Mouse (Mus musculus) embryonic facial prominence, embryonic 11.5 days (tissue): ENCODE data around the gene Asic1. TPM values are rescaled to one million over a fixed set of nuclear protein-coding genes. Genes with fewer than 3 reads are reported as not detected.

Experiments
- ATAC-seq: fragments of 200-750 bp; cut with Nextera tagmentation; replicated peaks from 2 replicates; pipeline ENCODE4 v1.8.0; 2017; ENCODE audit warnings: low read depth; ENCODE audit not compliant: insufficient number of reproducible peaks, low FRiP score, low TSS enrichment
- DNase-seq: peaks from one replicate; pipeline ENCODE4 v3.0.0-alpha.2; 2015; ENCODE audit warnings: low spot score
- H3K27ac ChIP-seq: fragments of 300-500 bp; sonication (generic); replicated peaks from 2 replicates; pipeline ENCODE4 v1.5.1; 2014; ENCODE audit warnings: mild to moderate bottlenecking, low read depth, low read length, control low read depth
- H3K27me3 ChIP-seq: fragments of 300-500 bp; sonication (generic); 2 replicates; pipeline ENCODE4 v1.6.1; 2014; ENCODE audit warnings: mild to moderate bottlenecking, low read length, moderate library complexity, mixed read lengths; ENCODE audit not compliant: control insufficient read depth, insufficient read depth
- H3K36me3 ChIP-seq: fragments of 300-500 bp; sonication (generic); replicated peaks from 2 replicates; pipeline ENCODE4 v1.6.1; 2014; ENCODE audit warnings: low read depth, mild to moderate bottlenecking, low read length, moderate library complexity, mixed read lengths; ENCODE audit not compliant: control insufficient read depth, insufficient read depth
- H3K4me1 ChIP-seq: fragments of 300-500 bp; sonication (generic); 2 replicates; pipeline ENCODE4 v1.6.1; 2014; ENCODE audit warnings: low read length, mixed read lengths; ENCODE audit not compliant: control insufficient read depth, insufficient read depth
- H3K4me2 ChIP-seq: fragments of 300-500 bp; sonication (generic); 2 replicates; pipeline ENCODE4 v1.6.1; 2014; ENCODE audit warnings: low read depth, mild to moderate bottlenecking, control low read depth, low read length, moderate library complexity
- H3K4me3 ChIP-seq: fragments of 300-500 bp; sonication (generic); 2 replicates; pipeline ENCODE4 v1.5.1; 2014; ENCODE audit warnings: low read depth, low read length, control low read depth
- H3K9ac ChIP-seq: fragments of 300-500 bp; sonication (generic); replicated peaks from 2 replicates; pipeline ENCODE4 v1.6.1; 2014; ENCODE audit warnings: mild to moderate bottlenecking, control low read depth, low read length
- H3K9me3 ChIP-seq: fragments of 300-500 bp; sonication (generic); replicated peaks from 2 replicates; pipeline ENCODE4 v1.6.1; 2016; ENCODE audit warnings: mild to moderate bottlenecking, low read length, inconsistent platforms, mixed read lengths; ENCODE audit not compliant: control insufficient read depth
- WGBS: fragments of 180-500 bp; shearing (Covaris S2); extraction: QIAGEN DNeasy Blood & Tissue Kit; methylation state at CpG from one replicate; pipeline ENCODE4 v1.1.7; 2014; 5-methylcytosine and 5-hydroxymethylcytosine counted together
- polyA plus RNA-seq: library from polyadenylated mRNA; unstranded; fragments of >200 nt; fragmentation: Nextera tagmentation; extraction: Ambion mirVana; gene quantifications from 2 replicates; pipeline ENCODE4 v1.2.1, GENCODE M21; 2014

The Asic1 gene
- polyA plus RNA-seq, 1 experiment from 2014 or later, result 2.6 TPM

GRCm38 (mm10) chr15:99679008-99679407 lies 8.8 kb downstream of the Asic1 start:
- ATAC-seq (no peak), DNase-seq (no peak)
- H3K27me3 ChIP-seq, result no peaks in the 10 kb centered on the region
- H3K36me3 ChIP-seq, result no peaks in the 10 kb centered on the region
- no peaks in the 10 kb centered on the region; the same call in 1 of the 2 replicates for H3K4me1 ChIP-seq
- no peak overlapping the region for H3K4me2 ChIP-seq
- 57% methylated on average over 7 of the region's 7 CpGs for WGBS
- no peak overlapping the region for H3K27ac ChIP-seq
- no peak overlapping the region for H3K4me3 ChIP-seq
- no peaks in the 10 kb centered on the region for H3K9me3 ChIP-seq
- no peak overlapping the region for H3K9ac ChIP-seq

GRCm38 (mm10) chr15:99682880-99683279 lies 12.7 kb downstream of the Asic1 start:
- Histone ChIP-seq H3K4me1 (no peaks in the 10 kb centered on the region), H3K36me3 (no peaks in the 10 kb centered on the region), H3K9ac (no peak overlapping the region), H3K27me3 (no peaks in the 10 kb centered on the region), H3K4me2 (no peak overlapping the region), H3K4me3 (no peak overlapping the region), H3K9me3 (no peaks in the 10 kb centered on the region), H3K27ac (no peak overlapping the region)
- WGBS, result 93% methylated on average over 7 of the region's 7 CpGs
- DNase-seq (no peak), ATAC-seq (no peak)

DNA sequence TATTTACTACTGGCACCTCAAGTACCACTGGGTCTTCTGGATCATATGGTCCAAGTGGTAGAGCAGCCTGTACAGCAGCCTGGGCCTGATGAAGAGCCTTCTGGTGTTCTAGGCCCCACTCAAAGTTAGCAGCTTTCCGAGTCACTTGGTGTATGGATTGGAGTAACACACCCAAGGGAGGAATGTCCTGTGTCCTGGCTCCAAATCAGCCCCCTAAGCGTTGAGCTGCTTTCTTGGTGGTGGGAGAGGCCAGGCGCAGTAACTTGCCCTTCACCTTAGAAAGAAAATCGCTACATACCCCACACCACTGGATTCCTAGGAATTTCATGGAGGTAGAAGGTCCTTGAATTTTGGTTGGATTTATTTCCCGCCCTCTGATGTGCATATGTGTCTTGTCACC lies 14.0 kb downstream of the Asic1 start:
- Histone ChIP-seq H3K4me2 (no peak overlapping the region), H3K4me1 (no peaks in the 10 kb centered on the region), H3K36me3 (no peaks in the 10 kb centered on the region), H3K27ac (no peak overlapping the region), H3K4me3 (no peak overlapping the region), H3K27me3 (no peaks in the 10 kb centered on the region), H3K9ac (no peak overlapping the region), H3K9me3 (no peaks in the 10 kb centered on the region)
- ATAC-seq (no peak), DNase-seq (no peak)
- 88% methylated on average over 5 of the region's 5 CpGs for WGBS

DNA sequence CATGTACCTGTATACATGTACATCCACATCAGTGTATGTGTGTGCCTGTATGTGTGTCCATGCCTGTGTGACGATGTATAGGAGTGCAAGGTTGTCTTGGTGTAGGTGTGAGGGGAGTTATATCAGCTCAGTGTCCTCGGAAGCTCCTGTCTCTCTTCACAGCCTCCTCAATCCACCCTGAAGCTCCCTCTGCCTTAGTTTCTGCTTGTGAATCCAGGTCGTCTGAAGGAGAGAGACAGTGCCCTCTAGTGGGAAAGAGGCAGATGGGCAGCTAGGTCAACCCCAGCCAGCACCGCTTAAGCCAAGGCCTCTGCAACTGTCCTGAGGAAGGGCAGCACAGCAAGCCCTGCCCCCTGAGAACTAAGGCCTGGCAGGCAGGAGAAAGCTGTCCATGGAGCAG lies 18.5 kb downstream of the Asic1 start:
- no peak overlapping the region for H3K27ac ChIP-seq

DNA sequence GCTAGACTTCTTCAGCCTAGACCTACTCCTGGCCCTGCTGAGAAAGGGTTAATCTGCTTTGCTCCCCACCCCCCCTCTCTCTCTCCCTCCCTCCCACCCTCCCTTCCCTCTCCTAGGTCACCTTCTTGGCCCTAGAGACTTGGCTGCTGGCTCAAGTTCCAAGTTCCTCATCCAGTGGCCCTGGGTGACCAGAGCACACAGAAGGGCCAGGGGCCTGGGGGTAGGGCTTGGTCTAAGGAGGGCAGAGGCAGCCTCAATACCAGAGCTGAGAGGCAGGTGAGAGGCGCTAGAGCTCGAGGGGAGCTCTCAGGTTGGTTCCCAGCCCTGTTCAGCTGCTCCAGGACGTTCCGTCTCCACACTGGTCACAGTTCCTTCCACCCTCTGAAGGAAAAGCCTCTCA lies 20.8 kb downstream of the Asic1 start:
- H3K36me3 ChIP-seq, result no peaks in the 10 kb centered on the region
- H3K4me2 ChIP-seq, result no peak overlapping the region
- H3K9me3 ChIP-seq, result no peaks in the 10 kb centered on the region
- no peak overlapping the region for H3K9ac ChIP-seq
- ATAC-seq, result no peak
- no peaks in the 10 kb centered on the region; the same call in 1 of the 2 replicates for H3K27me3 ChIP-seq
- 17% methylated on average over 4 of the region's 4 CpGs for WGBS
- no peaks in the 10 kb centered on the region for H3K4me1 ChIP-seq
- DNase-seq, result no peak
- H3K27ac ChIP-seq, result no peak overlapping the region
- no peak overlapping the region for H3K4me3 ChIP-seq

More for the DNA sequence above, 18.5 kb downstream of the Asic1 start:
- ATAC-seq (peak; percentile 21; the same call in 1 of the 2 replicates), DNase-seq (peak; percentile 82)
- H3K9ac ChIP-seq, result no peak overlapping the region
- no peaks in the 10 kb centered on the region for H3K9me3 ChIP-seq
- H3K27me3 ChIP-seq, result no peaks in the 10 kb centered on the region
- 7% methylated on average over 4 of the region's 4 CpGs for WGBS
- H3K4me2 ChIP-seq, result no peak overlapping the region
- H3K36me3 ChIP-seq, result no peaks in the 10 kb centered on the region
- no peaks in the 10 kb centered on the region for H3K4me1 ChIP-seq
- no peak overlapping the region for H3K4me3 ChIP-seq

DNA sequence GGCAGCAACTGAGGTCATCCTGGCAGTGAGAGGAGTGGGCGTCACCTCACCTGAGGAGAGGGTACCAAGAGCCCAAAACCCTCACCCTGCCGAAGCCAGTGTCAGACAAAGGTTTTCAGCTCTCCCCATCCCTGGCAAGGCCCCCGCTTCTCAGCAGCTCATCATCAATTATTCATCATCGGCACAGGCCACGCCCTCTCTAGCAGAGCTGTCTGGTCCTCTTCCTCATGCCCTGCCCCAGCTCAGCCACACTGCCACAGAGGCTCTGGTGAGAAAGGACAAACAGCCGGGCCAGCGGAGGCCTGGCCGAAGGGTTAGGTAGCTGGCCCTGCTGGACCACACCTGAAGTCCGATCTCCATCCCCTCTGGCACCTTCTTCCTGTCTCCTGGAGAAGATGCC lies 21.8 kb downstream of the Asic1 start:
- ATAC-seq, result no peak
- Histone ChIP-seq H3K9me3 (no peaks in the 10 kb centered on the region), H3K9ac (no peak overlapping the region), H3K4me3 (no peak overlapping the region), H3K27me3 (no peaks in the 10 kb centered on the region; the same call in 1 of the 2 replicates), H3K4me2 (no peak overlapping the region), H3K4me1 (no peaks in the 10 kb centered on the region), H3K36me3 (no peaks in the 10 kb centered on the region), H3K27ac (no peak overlapping the region)
- no peak for DNase-seq
- 58% methylated on average over 9 of the region's 9 CpGs for WGBS

- H3K9ac ChIP-seq, result no peak overlapping the region
- ATAC-seq, result no peak
Observed at GRCm38 (mm10) chr15:99697309-99697708, 27.1 kb downstream of the Asic1 start.

GRCm38 (mm10) chr15:99698533-99699085 lies 28.4 kb downstream of the Asic1 start:
- no peak overlapping the region for H3K9ac ChIP-seq
- H3K4me2 ChIP-seq, result no peak overlapping the region
- H3K27ac ChIP-seq, result no peak overlapping the region
- no peaks in the 10 kb centered on the region for H3K9me3 ChIP-seq
- H3K36me3 ChIP-seq, result no peaks in the 10 kb centered on the region
- H3K4me3 ChIP-seq, result no peak overlapping the region
- ATAC-seq, result no peak
- WGBS, result 31% methylated on average over 20 of the region's 20 CpGs
- H3K27me3 ChIP-seq, result no peaks in the 10 kb centered on the region; the same call in 1 of the 2 replicates
- no peaks in the 10 kb centered on the region; the same call in 1 of the 2 replicates for H3K4me1 ChIP-seq
- no peak for DNase-seq

More at GRCm38 (mm10) chr15:99697309-99697708, 27.1 kb downstream of the Asic1 start:
- H3K4me3 ChIP-seq, result no peak overlapping the region
- H3K27ac ChIP-seq, result no peak overlapping the region
- no peaks in the 10 kb centered on the region for H3K4me1 ChIP-seq
- H3K36me3 ChIP-seq, result no peaks in the 10 kb centered on the region
- 11% methylated on average over 2 of the region's 2 CpGs for WGBS
- H3K4me2 ChIP-seq, result no peak overlapping the region
- no peaks in the 10 kb centered on the region; the same call in 1 of the 2 replicates for H3K27me3 ChIP-seq
- no peaks in the 10 kb centered on the region for H3K9me3 ChIP-seq
- peak; percentile 50 for DNase-seq
